Mouse (Mus musculus): ENCODE data around the gene Pdcl3. TPM values are rescaled to one million over a fixed set of nuclear protein-coding genes. Genes with fewer than 3 reads are reported as not detected.

Gene Pdcl3
- polyA plus RNA-seq (2017; shearing (Covaris generic)): 67.8 TPM

DNA sequence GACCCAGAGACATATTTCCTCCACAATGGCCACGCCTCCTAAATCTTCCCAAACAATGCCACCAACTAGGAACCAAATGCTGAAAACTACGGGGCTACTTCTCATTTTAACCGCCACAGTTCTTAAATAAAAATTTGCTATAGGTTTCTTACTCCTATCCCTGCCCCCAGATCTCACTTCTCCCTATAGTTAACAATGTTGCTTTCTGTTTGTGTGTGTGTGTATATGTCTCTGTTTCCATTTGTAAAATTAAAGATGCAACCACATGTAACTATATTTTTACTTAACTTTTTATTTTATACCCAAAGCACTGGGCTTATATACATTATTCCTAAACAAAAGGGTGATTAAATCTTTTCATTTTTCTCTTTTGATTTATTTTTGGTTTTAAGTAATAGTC, at the start of gene Pdcl3:
Gene Pdcl3 (plus strand): TSS at position 301 of the 400 bp plus-strand sequence.

DNA sequence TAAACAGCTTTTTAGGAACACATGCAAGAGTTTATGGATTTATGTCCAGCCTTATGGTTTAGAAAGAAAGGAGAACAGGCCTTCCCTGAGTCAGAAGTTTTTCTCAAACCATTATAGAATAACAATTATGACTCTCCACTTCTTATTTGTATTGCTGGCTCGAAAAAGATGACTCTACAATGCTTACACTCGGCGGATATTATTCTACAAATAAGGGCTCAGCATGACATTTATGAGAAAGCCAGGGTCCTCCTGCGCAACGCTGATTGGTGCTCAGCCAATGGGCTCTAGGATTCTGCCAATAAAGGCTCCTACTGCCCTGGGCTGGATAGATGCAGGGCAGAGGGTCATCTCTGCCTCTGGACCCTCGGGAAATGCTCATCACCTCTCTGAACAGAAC, 46.6 kb upstream of the Pdcl3 start, which contains the start of gene Nms:
Gene Nms (plus strand): TSS at position 301 of the 400 bp plus-strand sequence.

Other genes with a start within 250 kb of the Pdcl3 start
- gene Lonrf2, start 148.9 kb upstream of the Pdcl3 start, polyA plus RNA-seq (2017; shearing (Covaris generic)): 0.05 TPM
- 20.0 TPM for gene Chst10, start 87.4 kb upstream of the Pdcl3 start, polyA plus RNA-seq (2017; shearing (Covaris generic))
- not detected for gene Nms, start 46.5 kb upstream of the Pdcl3 start, polyA plus RNA-seq (2017; shearing (Covaris generic))
- 0.40 TPM for gene Npas2, start 208.1 kb downstream of the Pdcl3 start, polyA plus RNA-seq (2017; shearing (Covaris generic))